Mouse (Mus musculus): ENCODE results near the gene Zic3. TPM values are rescaled to one million over a fixed set of nuclear protein-coding genes. Genes with fewer than 3 reads are reported as not detected.
A peak's percentile ranks its signal among the peaks of the same experiment; 100 is the strongest.

Gene Zic3
- 21.8 and 33.6 TPM in 2 replicates for polyA plus RNA-seq (2012; rRNA removed)

GRCm38 (mm10) chrX:58022400-58022799 lies at the start of gene Zic3:
Gene Zic3 (plus strand): TSS chrX:58022700.
- no peak for DNase-seq (ENCODE audit: low read depth)

DNA sequence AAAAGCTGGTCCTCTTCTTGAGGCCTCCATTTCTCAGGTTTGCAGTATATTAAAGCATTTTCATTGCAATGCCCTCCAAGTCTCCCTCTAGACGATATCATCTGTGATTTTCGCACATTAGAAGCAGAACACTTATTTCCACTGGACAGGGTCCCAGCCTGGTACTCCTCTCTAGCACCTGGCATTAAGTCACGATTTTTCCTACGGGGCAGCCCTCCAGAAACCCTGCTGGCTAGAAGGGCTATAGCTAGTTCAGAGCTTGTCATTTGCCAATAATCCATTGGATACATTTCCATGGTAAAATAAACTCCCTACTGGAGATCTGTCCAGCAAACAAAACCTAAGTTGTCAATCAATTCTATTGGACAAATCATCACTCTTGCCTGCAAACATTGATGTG lies 40.1 kb upstream of the Zic3 start:
- TF ChIP-seq CTCF (IDR thresholded peaks at IDR 0.05; ENCODE audit: borderline replicate concordance, extremely low read depth, insufficient read depth, insufficient read length), result no peak
- no peak for TF ChIP-seq POLR2A (IDR thresholded peaks at IDR 0.05; ENCODE audit: borderline replicate concordance, extremely low read depth, insufficient read depth, insufficient read length, poor library complexity, severe bottlenecking)
- no peak for DNase-seq (ENCODE audit: low read depth)

More at GRCm38 (mm10) chrX:58022400-58022799, at the start of gene Zic3:
- no peak for TF ChIP-seq CTCF (IDR thresholded peaks at IDR 0.05; ENCODE audit: borderline replicate concordance, extremely low read depth, insufficient read depth, insufficient read length)
- no peak for TF ChIP-seq POLR2A (IDR thresholded peaks at IDR 0.05; ENCODE audit: borderline replicate concordance, extremely low read depth, insufficient read depth, insufficient read length, poor library complexity, severe bottlenecking)

GRCm38 (mm10) chrX:57987455-57988109 lies 34.9 kb upstream of the Zic3 start:
- peak; percentile 24 for DNase-seq (ENCODE audit: low read depth)
- no peak for TF ChIP-seq CTCF (IDR thresholded peaks at IDR 0.05; ENCODE audit: borderline replicate concordance, extremely low read depth, insufficient read depth, insufficient read length)
- no peak for TF ChIP-seq POLR2A (IDR thresholded peaks at IDR 0.05; ENCODE audit: borderline replicate concordance, extremely low read depth, insufficient read depth, insufficient read length, poor library complexity, severe bottlenecking)

- TF ChIP-seq POLR2A (IDR thresholded peaks at IDR 0.05; ENCODE audit: borderline replicate concordance, extremely low read depth, insufficient read depth, insufficient read length, poor library complexity, severe bottlenecking) (no peak), CTCF (IDR thresholded peaks at IDR 0.05; ENCODE audit: borderline replicate concordance, extremely low read depth, insufficient read depth, insufficient read length) (no peak)
- no peak for DNase-seq (ENCODE audit: low read depth)
Observed at GRCm38 (mm10) chrX:58013391-58013790, 9.1 kb upstream of the Zic3 start.

- no peak for TF ChIP-seq POLR2A (IDR thresholded peaks at IDR 0.05; ENCODE audit: borderline replicate concordance, extremely low read depth, insufficient read depth, insufficient read length, poor library complexity, severe bottlenecking)
- TF ChIP-seq CTCF (IDR thresholded peaks at IDR 0.05; ENCODE audit: borderline replicate concordance, extremely low read depth, insufficient read depth, insufficient read length), result no peak
- DNase-seq (ENCODE audit: low read depth), result peak; percentile 30
Observed at GRCm38 (mm10) chrX:58014093-58014492, 8.4 kb upstream of the Zic3 start.

DNA sequence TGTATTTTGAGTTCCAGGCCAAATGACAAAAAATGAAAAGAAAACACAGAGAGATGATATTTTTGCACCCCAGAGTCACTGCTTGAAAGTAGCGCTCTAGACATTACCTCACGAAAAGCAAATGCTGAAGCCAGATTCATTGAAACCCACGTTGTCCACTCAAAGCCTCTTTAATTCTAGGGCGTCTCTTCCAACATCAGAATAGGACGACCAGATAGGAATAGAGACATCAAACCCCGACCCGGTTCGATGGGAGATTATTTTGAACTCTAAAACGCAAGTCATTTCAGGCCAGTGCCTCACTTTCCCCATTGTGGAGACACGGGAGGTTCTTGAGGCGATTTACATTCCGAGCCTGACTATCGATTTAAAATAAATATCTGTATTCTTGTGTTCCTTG lies 7.7 kb upstream of the Zic3 start:
- DNase-seq (ENCODE audit: low read depth), result no peak
- TF ChIP-seq POLR2A (IDR thresholded peaks at IDR 0.05; ENCODE audit: borderline replicate concordance, extremely low read depth, insufficient read depth, insufficient read length, poor library complexity, severe bottlenecking), result no peak
- no peak for TF ChIP-seq CTCF (IDR thresholded peaks at IDR 0.05; ENCODE audit: borderline replicate concordance, extremely low read depth, insufficient read depth, insufficient read length)

GRCm38 (mm10) chrX:58015336-58015945 lies 7.1 kb upstream of the Zic3 start:
- no peak for TF ChIP-seq CTCF (IDR thresholded peaks at IDR 0.05; ENCODE audit: borderline replicate concordance, extremely low read depth, insufficient read depth, insufficient read length)
- TF ChIP-seq POLR2A (IDR thresholded peaks at IDR 0.05; ENCODE audit: borderline replicate concordance, extremely low read depth, insufficient read depth, insufficient read length, poor library complexity, severe bottlenecking), result no peak

DNA sequence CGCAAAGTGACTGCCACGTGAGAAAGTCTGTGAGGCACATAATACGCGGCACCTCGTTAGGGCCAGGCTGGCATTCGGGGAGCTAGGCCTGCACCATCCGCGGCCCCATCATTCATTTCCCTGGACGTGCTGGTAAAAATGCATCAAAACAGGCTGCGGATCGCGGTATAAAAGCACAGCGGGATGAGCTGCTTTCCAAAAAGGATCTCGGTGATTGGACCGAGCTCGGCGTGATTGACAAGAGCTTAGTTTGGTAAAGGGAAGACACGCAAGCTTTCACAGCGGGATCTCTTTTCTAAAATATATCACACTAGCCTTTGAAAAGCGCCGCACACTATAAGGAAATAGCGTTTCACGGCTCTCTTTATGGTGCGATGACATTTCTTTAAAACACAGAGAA lies 3.8 kb upstream of the Zic3 start:
- no peak for TF ChIP-seq POLR2A (IDR thresholded peaks at IDR 0.05; ENCODE audit: borderline replicate concordance, extremely low read depth, insufficient read depth, insufficient read length, poor library complexity, severe bottlenecking)
- TF ChIP-seq CTCF (IDR thresholded peaks at IDR 0.05; ENCODE audit: borderline replicate concordance, extremely low read depth, insufficient read depth, insufficient read length), result no peak

More at GRCm38 (mm10) chrX:58015336-58015945, 7.1 kb upstream of the Zic3 start:
- peak; percentile 57 for DNase-seq (ENCODE audit: low read depth)

GRCm38 (mm10) chrX:58019257-58019953 lies 3.1 kb upstream of the Zic3 start:
- TF ChIP-seq POLR2A (IDR thresholded peaks at IDR 0.05; ENCODE audit: borderline replicate concordance, extremely low read depth, insufficient read depth, insufficient read length, poor library complexity, severe bottlenecking), result no peak
- TF ChIP-seq CTCF (IDR thresholded peaks at IDR 0.05; ENCODE audit: borderline replicate concordance, extremely low read depth, insufficient read depth, insufficient read length), result no peak
- DNase-seq (ENCODE audit: low read depth), result peak; percentile 86

More for the DNA sequence above, 3.8 kb upstream of the Zic3 start:
- peak; percentile 88 for DNase-seq (ENCODE audit: low read depth)

GRCm38 (mm10) chrX:58027631-58028030 lies 5.1 kb downstream of the Zic3 start:
- no peak for TF ChIP-seq CTCF (IDR thresholded peaks at IDR 0.05; ENCODE audit: borderline replicate concordance, extremely low read depth, insufficient read depth, insufficient read length)
- DNase-seq (ENCODE audit: low read depth), result no peak

DNA sequence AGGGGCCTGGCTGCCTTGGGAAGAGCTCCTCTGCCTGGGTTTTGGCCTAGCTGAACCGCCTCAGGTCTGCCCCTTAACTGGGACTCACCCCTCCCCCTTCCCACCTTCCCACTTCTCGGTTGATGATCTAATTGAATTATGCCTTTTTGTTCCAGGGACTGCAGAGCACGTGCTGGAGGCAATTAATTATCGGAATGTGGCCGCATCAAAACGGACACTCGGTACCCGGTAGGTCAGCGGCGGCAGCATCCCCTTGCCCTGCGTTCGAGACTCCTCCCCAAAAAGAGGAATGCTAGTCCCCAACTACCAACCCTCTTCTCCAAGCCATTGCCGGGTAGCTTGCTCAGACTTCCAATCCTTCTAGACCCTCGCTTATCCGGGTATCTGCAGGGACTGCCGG lies 5.6 kb downstream of the Zic3 start:
- peak; percentile 46 for DNase-seq (ENCODE audit: low read depth)
- TF ChIP-seq POLR2A (IDR thresholded peaks at IDR 0.05; ENCODE audit: borderline replicate concordance, extremely low read depth, insufficient read depth, insufficient read length, poor library complexity, severe bottlenecking) (no peak), CTCF (IDR thresholded peaks at IDR 0.05; ENCODE audit: borderline replicate concordance, extremely low read depth, insufficient read depth, insufficient read length) (no peak)

Data from brain, embryonic 14.5 days (tissue).